Mouse (Mus musculus): Measurements from ENCODE around the gene B3glct. TPM values are rescaled to one million over a fixed set of nuclear protein-coding genes. Genes with fewer than 3 reads are reported as not detected.

B3glct gene
- total RNA-seq, 2 experiments from 2014 or later, result 15.0 to 15.7 TPM

GRCm38 (mm10) chr5:149742286-149742685, 64.3 kb downstream of the B3glct start:
- DNase-seq (ENCODE audit: low spot score in 2 of 2), result no peak

GRCm38 (mm10) chr5:149745079-149745478, 67.0 kb downstream of the B3glct start:
- DNase-seq (ENCODE audit: low spot score in 2 of 2), result no peak

- DNase-seq (ENCODE audit: low spot score in 2 of 2), result no peak
Measured at GRCm38 (mm10) chr5:149748640-149749580, 70.9 kb downstream of the B3glct start.

- DNase-seq (ENCODE audit: low spot score in 2 of 2), result no peak
Measured at GRCm38 (mm10) chr5:149751861-149752260, 73.8 kb downstream of the B3glct start.

GRCm38 (mm10) chr5:149753073-149753472, 75.0 kb downstream of the B3glct start:
- DNase-seq (ENCODE audit: low spot score in 2 of 2), result no peak

GRCm38 (mm10) chr5:149767116-149767515, 89.1 kb downstream of the B3glct start:
- no peak for DNase-seq (ENCODE audit: low spot score in 2 of 2)

GRCm38 (mm10) chr5:149767651-149768301, 89.7 kb downstream of the B3glct start:
- no peak for DNase-seq (ENCODE audit: low spot score in 2 of 2)

GRCm38 (mm10) chr5:149769666-149770065, 91.6 kb downstream of the B3glct start:
- DNase-seq (ENCODE audit: low spot score in 2 of 2), result no peak

GRCm38 (mm10) chr5:149776038-149776437, 98.0 kb downstream of the B3glct start:
- DNase-seq (ENCODE audit: low spot score in 2 of 2), result no peak

GRCm38 (mm10) chr5:149779740-149780139, 101.7 kb downstream of the B3glct start:
- no peak for DNase-seq (ENCODE audit: low spot score in 2 of 2)

GRCm38 (mm10) chr5:149780411-149780810, 102.4 kb downstream of the B3glct start:
- DNase-seq (ENCODE audit: low spot score in 2 of 2), result no peak

GRCm38 (mm10) chr5:149790087-149790486, 112.1 kb downstream of the B3glct start:
- DNase-seq (ENCODE audit: low spot score in 2 of 2), result no peak

GRCm38 (mm10) chr5:149810071-149810470, 132.0 kb downstream of the B3glct start:
- no peak for DNase-seq (ENCODE audit: low spot score in 2 of 2)

GRCm38 (mm10) chr5:149811835-149812234, 133.8 kb downstream of the B3glct start:
- DNase-seq (ENCODE audit: low spot score in 2 of 2), result no peak

Other genes starting within 250 kb of the B3glct start
- under 1 TPM in 1 of 2 experiments, not detected in 1; 0.36 TPM for gene Tex26, start 238.6 kb upstream of the B3glct start, total RNA-seq (2021)
- gene Wdr95, start 149.6 kb upstream of the B3glct start, total RNA-seq (2021), result 1 to 10 TPM; 2.0 to 2.1 TPM
- 100 to 1,000 TPM; 237 to 281 TPM for gene Hsph1, start 41.9 kb upstream of the B3glct start, total RNA-seq (2021)

All from layer of hippocampus, postnatal 14 days (tissue).